Mouse (Mus musculus): ENCODE data around the gene Txndc11.
"Not testable (repeated sequence)": the region's sequence is repeated elsewhere in the genome, so short reads cannot be mapped to it uniquely, and the experiment has no call there.

Gene Txndc11

GRCm38 (mm10) chr16:11134348-11135344 is at the start of gene Txndc11:
Gene Txndc11, minus strand, starts transcription at chr16:11134650.
- peak; percentile 93 for DNase-seq (ENCODE audit: low read depth, low spot score)

- no peak for DNase-seq (ENCODE audit: low read depth, low spot score)
Measured at GRCm38 (mm10) chr16:11177404-11177803, 43.0 kb upstream of the Txndc11 start.

DNA sequence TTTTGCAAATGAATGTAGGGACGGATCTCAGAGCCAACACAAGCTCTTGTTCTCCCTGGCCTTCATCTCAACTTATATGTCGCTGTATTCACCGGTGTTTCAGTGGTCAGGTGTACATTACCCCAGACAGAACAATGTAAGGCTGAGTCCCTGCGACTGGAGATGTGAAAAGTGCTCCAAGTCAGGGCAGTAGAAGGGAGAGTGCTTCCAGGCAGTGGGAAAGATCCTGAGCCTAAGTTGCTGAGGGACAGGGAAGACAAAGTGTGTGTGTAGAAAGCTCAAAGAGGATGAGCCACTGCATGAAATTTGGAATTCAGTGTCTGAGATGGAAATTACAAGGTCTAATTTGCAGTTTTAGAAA is 42.4 kb upstream of the Txndc11 start:
- DNase-seq (ENCODE audit: low read depth, low spot score): no peak

GRCm38 (mm10) chr16:11176208-11176883 is 41.9 kb upstream of the Txndc11 start, which contains the start of gene Zc3h7a:
Gene Zc3h7a, minus strand, starts transcription at chr16:11176393.
- DNase-seq (ENCODE audit: low read depth, low spot score): peak; percentile 67

DNA sequence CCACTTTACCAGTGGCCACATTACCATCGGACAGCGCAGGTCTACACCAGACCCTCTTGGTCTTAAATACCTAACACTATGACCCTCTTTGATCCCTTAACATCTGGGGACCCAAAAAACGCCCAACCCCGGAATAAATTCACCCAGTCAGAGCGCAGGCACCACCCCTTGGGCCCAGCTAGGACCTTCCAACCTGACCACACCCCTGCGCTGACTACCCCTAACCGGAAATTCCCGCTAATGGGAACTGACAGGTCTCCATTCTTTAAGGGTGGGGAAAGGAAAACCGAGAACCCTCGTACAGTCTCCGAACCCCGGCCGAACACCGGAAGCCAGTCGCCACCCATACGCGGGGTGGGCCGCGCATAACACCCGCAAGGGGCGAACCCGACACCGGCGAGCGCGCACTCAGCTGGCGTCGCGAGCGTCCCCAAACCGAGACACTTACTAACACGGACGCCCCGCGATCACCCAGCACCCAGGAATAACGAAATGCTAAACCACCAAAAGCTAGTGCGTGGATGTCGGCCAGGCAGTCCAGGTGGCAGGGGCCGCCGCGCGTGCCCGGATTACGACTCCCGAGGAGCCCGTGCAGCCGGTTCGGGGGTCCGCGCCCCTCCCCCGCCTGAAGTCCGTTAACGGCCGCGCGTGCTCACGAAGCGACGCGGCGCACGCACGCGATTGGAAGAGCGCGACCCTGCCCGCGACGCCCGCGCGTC is 41.2 kb upstream of the Txndc11 start:
- peak; percentile 38 for DNase-seq (ENCODE audit: low read depth, low spot score)

DNA sequence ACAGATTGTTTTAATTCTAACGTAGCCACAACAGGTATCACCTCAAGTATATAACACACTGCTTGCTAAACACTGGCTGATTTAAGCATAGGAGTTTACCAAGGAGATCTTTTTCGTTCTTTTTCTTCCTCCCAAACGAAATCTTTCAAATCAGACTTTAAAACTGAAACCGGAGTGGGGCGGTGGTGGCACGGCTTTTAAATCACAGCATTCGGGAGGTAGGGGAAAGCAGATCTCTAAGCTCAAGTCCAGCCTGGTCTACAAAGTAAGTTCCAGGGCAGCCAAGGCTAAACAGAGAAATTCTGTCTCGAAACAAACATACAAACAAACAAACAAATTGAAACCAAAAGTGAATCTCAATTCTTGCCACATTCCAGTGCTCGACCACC is 40.6 kb upstream of the Txndc11 start:
- no peak for DNase-seq (ENCODE audit: low read depth, low spot score)

DNA sequence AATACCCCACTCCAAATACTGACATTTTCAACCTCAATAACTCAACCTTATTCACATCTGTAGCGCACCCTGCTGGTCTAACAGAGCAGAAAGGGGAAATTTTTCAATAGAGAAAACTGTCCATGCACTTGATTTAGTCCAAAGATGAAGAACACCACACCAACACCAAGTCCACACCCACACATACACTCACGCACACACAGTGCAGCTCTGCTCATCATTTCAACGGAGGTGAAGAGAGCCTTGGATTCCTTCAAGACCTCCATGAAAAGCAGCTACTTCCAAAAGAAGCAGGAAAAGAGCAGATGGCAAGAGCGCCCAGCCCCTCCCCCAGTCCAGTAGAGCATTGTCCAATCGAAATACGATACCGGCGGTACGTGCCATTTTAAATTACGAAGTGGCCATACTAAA is 40.2 kb upstream of the Txndc11 start:
- DNase-seq (ENCODE audit: low read depth, low spot score): no peak

DNA sequence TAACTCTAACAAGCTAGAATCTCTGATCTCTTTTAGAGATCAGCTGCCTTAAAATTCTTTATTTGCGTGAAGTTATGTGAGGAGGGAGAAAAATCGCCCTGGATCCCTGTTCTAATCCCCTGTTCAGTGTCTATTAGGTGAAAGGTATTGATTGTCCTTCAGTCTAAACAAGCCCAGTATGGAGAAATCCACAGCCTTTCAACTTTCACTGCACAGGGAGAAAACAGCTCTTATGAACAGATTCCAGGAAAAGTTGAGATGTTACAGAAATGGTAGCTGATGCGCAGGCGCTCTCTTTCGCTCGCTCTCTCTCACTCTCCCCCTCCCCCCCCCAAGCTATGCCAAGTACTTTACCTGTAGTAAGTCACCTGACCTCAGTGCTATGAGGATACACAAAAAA is 37.2 kb upstream of the Txndc11 start:
- no peak for DNase-seq (ENCODE audit: low read depth, low spot score)

DNA sequence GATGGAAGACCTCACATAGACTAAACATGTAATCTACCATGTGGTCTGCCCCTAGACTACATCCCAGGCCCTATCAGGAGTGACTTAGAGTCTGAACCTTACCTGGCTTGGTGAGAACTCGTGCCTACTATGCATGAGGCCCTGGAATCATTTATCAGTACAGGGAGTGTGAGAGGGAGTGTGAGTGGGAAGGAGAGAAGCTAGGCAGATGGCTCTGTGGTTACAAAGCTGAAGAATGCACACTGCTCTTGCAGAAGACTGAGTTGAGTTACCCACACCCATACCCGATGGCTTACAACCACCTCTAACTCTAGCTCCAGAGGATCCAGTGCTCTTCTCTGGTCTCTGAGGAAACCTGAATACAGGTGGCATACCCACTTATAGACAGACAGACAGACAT is 32.0 kb upstream of the Txndc11 start:
- DNase-seq (ENCODE audit: low read depth, low spot score): no peak

GRCm38 (mm10) chr16:11164695-11165255 is 30.3 kb upstream of the Txndc11 start:
- DNase-seq (ENCODE audit: low read depth, low spot score): no peak

DNA sequence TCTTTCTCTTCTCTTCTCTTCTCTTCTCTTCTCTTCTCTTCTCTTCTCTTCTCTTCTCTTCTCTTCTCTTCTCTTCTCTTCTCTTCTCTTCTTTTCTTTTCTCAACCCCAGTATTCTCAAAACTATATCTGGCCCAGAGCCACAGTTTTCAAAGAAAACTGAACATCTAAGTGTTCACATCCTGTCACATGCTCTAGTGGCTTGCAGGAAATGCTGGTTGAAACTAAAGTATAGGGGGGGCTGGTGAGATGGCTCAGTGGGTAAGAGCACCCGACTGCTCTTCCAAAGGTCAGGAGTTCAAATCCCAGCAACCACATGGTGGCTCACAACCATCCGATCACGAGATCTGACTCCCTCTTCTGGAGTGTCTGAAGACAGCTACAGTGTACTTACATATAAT is 23.3 kb upstream of the Txndc11 start:
- DNase-seq (ENCODE audit: low read depth, low spot score): not testable (repeated sequence)

GRCm38 (mm10) chr16:11154500-11154899 is 20.1 kb upstream of the Txndc11 start:
- no peak for DNase-seq (ENCODE audit: low read depth, low spot score)

DNA sequence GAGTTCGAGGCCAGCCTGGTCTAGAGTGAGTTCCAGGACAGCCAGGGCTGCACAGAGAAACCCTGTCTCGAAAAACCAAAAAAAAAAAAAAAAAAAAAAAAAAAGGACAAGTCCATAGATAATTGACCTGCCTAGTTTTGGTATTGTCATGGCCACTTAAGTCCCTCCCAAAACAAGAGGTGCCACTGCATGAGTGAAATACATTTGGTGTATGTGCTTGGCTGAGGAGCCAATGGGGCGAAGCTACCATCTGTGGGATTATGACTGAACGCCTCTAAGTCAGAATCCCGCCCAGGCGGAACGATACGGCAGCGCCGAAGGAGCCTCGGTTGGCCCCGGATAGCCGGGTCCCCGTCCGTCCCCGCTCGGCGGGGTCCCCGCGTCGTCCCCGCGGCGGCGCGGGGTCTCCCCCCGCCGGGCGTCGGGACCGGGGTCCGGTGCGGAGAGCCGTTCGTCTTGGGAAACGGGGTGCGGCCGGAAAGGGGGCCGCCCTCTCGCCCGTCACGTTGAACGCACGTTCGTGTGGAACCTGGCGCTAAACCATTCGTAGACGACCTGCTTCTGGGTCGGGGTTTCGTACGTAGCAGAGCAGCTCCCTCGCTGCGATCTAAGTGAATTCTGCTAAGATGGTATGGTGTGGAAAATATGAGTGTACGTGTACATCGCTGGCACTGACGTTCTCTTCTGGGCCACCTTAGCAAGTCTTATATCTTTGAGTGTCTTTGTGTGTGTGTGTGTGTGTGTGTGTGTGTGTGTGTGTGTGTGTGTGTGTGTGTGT is 9.4 kb upstream of the Txndc11 start:
- not testable (repeated sequence) for DNase-seq (ENCODE audit: low read depth, low spot score)

GRCm38 (mm10) chr16:11133476-11134347 is 738 bp downstream of the Txndc11 start:
- peak; percentile 18 for DNase-seq (ENCODE audit: low read depth, low spot score)

DNA sequence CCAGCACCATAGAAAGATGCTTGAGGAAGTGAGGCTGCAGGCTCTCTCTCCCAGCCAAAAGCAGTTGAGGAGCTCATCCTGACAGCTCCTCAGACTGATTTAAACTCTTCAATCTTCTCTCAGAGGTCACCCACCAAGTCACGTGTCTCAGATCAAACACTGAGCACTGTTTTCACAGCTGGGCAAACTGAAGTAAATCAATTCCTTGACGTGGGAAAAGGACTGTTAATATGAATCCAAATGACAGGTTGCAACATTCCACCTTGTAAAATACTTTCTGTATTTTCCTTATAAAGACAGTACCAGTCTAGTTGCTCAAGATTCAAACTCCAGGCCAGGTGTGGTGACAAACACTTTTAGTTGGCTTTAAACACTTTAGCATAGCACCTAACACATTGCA is 1.6 kb downstream of the Txndc11 start:
- no peak for DNase-seq (ENCODE audit: low read depth, low spot score)

GRCm38 (mm10) chr16:11128301-11128700 is 6.1 kb downstream of the Txndc11 start:
- DNase-seq (ENCODE audit: low read depth, low spot score): no peak

GRCm38 (mm10) chr16:11125371-11125770 is 9.1 kb downstream of the Txndc11 start:
- DNase-seq (ENCODE audit: low read depth, low spot score): no peak

DNA sequence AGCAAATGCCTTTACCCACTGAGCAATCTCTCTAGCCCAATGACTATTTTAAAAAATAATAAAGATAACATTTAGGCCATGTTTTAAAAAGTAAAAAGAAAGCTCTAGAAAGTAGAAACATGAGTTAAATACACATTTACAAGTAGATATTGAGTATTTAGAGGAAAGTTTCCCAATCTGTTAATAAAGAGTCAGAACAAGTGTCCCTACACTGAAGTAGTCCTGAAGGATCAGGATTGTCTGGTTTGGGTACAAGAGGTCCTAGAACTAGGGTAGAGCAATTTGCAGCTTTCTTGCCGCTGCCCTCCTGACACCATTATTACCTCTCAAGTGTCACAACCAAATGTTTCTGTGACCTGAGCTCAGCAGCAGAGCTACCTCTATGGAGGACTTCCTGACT is 10.3 kb downstream of the Txndc11 start:
- no peak for DNase-seq (ENCODE audit: low read depth, low spot score)

DNA sequence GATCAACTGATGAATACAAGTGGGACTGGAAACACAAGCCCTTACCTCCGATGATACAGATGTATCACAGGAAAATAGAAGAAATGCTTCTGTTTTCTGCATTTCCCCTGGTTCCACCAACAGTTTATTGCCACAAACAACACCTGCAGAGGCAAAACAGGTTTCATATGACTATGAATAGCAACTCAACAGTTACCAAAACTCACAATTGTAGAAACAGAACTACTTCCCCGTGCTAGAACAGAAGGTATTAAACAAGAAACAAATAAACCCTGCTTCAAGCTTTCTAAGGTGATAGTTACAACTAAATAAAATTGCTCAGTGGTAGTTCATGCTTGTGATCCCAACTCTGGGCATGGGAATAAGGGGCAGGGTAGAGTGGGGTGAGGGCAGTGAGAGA is 11.8 kb downstream of the Txndc11 start:
- no peak for DNase-seq (ENCODE audit: low read depth, low spot score)

GRCm38 (mm10) chr16:11109198-11109740 is 25.2 kb downstream of the Txndc11 start:
- no peak for DNase-seq (ENCODE audit: low read depth, low spot score)
